Mouse (Mus musculus) limb, embryonic 15.5 days (tissue): ENCODE data around the gene Slc35f4. TPM values are rescaled to one million over a fixed set of nuclear protein-coding genes. Genes with fewer than 3 reads are reported as not detected.
"Not testable (repeated sequence)": the region's sequence is repeated elsewhere in the genome, so short reads cannot be mapped to it uniquely, and the experiment has no call there.

ENCODE experiments used
- ATAC-seq: fragments of 200-750 bp; cut with Nextera tagmentation; 2 replicates; pipeline ENCODE4 v1.8.0; 2017; ENCODE audit warnings: low read depth, moderate TSS enrichment; ENCODE audit not compliant: insufficient number of reproducible peaks, low FRiP score, low TSS enrichment
- H3K27ac ChIP-seq: fragments of 300-500 bp; sonication (generic); 2 replicates; pipeline ENCODE4 v1.5.1; 2015; ENCODE audit warnings: moderate library complexity, mild to moderate bottlenecking, inconsistent platforms
- H3K27me3 ChIP-seq: fragments of 300-500 bp; sonication (generic); 2 replicates; pipeline ENCODE4 v1.6.1; 2015; ENCODE audit warnings: inconsistent platforms
- H3K36me3 ChIP-seq: fragments of 300-500 bp; sonication (generic); 2 replicates; pipeline ENCODE4 v1.6.1; 2015; ENCODE audit warnings: inconsistent platforms
- H3K4me1 ChIP-seq: fragments of 300-500 bp; sonication (generic); 2 replicates; pipeline ENCODE4 v1.6.1; 2015; ENCODE audit warnings: inconsistent platforms
- H3K4me2 ChIP-seq: fragments of 300-500 bp; sonication (generic); 2 replicates; pipeline ENCODE4 v1.6.1; 2015; ENCODE audit warnings: mild to moderate bottlenecking, inconsistent platforms
- H3K4me3 ChIP-seq: fragments of 300-500 bp; sonication (generic); 2 replicates; pipeline ENCODE4 v1.5.1; 2015; ENCODE audit warnings: mild to moderate bottlenecking, inconsistent platforms
- H3K9ac ChIP-seq: fragments of 300-500 bp; sonication (generic); 2 replicates; pipeline ENCODE4 v1.6.1; 2015; ENCODE audit warnings: inconsistent platforms
- H3K9me3 ChIP-seq: fragments of 300-500 bp; sonication (generic); 2 replicates; pipeline ENCODE4 v1.6.1; 2016; ENCODE audit warnings: inconsistent platforms
- WGBS: fragments of 180-500 bp; shearing (Covaris S2); methylation state at CpG from one replicate; pipeline ENCODE4 v1.1.7; 2015; 5-methylcytosine and 5-hydroxymethylcytosine counted together
- polyA plus RNA-seq: library from polyadenylated mRNA; unstranded; fragments of >200 nt; fragmentation: Nextera tagmentation; extraction: Ambion mirVana; gene quantifications from 2 replicates; pipeline ENCODE4 v1.2.1, GENCODE M21; 2015

Slc35f4 gene
- polyA plus RNA-seq, 1 experiment from 2014 or later, result not detected

DNA sequence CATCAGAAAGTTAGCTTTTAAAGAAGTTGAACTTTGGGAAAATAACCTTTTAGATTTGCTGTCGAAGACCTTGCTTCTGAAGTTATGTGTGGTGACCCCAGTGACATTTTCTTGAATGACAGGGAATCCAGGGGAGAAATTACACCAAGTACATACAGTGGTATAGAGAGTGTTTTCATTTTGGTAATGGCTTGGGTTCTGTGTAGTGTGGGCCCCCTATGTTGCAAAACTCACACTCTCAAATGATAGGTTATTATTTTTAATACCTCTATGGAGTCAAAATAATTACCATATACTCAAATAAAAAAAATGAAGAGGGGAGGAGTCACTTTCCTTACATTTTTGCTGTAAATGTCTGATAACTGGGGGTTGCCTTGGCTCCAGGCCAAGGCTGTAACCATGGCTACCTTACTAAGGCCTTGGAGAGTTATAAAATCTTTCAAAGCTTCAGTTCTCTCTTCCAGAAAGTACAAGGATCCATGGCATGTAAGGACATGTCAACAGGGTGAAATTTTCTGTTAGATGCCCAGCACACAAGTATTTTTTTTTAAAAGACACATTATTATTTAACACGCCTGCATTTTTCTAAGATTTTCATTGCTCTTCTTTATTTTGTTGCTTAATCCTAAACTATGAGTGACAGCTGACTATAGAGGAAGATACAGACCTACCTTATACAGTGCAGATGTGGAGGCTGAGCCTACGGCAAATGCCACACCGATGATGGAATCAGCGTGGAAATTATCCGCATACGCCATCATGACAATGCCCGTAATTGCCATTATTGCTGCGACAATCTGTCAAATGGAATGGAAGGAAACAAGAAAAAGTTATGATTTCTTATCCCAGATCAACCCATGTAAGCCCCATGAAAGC is 220.1 kb downstream of the Slc35f4 start:
- no peak overlapping the region for H3K9ac ChIP-seq
- no peaks in the 10 kb centered on the region for H3K27me3 ChIP-seq
- no peak overlapping the region for H3K4me3 ChIP-seq
- WGBS, result 73% methylated on average over 9 of the region's 9 CpGs
- no peak overlapping the region for H3K27ac ChIP-seq
- H3K4me1 ChIP-seq, result no peaks in the 10 kb centered on the region
- H3K36me3 ChIP-seq, result no peaks in the 10 kb centered on the region
- ATAC-seq, result no peak
- no peak overlapping the region for H3K4me2 ChIP-seq
- no peaks in the 10 kb centered on the region for H3K9me3 ChIP-seq

DNA sequence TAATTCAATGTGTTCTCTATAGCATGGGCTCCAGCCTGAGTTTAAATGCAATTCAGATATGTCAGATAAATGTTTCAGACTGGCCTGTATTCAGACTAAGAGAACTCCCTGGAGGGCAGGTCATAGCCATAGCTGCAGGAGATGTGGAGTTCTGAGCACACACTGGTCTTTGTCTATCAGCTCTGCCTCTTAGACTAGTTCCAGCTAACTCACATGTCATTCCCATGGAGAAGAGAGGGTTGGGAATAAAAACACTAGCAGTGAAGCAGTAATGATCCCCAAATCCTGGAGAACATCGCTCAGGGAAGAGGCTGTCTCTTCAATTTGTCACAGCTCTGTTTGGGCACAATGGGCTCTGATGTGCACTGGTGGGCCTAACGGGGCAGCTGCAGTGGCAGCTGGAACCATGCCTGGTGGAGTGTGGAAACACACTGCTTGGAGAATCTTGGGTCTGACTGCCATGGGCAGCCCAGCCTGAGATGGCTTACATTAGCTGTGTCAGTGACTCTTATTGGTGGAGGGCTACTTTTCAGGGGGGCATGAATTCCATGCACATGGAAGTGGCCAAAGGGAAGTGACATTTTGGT is 223.5 kb downstream of the Slc35f4 start:
- Histone ChIP-seq H3K4me1 (no peaks in the 10 kb centered on the region), H3K9ac (no peak overlapping the region), H3K9me3 (no peaks in the 10 kb centered on the region), H3K36me3 (no peaks in the 10 kb centered on the region), H3K4me3 (no peak overlapping the region), H3K4me2 (no peak overlapping the region), H3K27me3 (no peaks in the 10 kb centered on the region), H3K27ac (no peak overlapping the region)
- ATAC-seq, result no peak
- WGBS, result 73% methylated on average over 2 of the region's 2 CpGs

DNA sequence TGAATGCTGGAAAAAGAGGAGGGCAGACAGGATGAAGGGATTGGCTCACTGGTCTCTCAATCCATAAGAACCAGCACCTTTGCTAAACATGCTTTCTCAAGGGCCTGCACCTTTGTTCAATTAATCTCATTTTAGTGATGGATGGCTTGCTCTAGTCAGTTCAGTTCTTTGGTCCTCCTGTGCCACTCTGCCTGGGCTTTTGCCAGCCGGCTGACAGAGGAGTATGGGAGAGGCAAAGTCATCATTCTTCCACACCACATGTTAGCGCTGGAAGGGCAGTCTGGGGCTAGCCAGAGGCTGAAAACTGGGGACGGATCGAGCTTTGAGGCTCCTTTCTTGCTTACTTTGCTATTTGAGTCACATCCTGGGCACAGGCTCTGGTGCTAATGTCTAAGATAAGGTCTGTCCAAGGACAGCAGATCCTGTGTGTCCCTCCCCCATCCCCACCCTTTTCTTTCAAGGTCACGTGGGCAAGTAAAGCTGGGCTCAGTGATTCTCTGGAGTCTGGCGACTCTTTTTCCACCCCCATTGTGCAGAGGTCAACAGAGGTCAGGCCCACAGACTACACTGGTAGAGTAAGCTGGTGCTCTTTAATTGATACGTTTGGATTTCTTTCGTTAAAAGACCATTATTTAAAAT is 224.7 kb downstream of the Slc35f4 start:
- H3K9ac ChIP-seq, result no peak overlapping the region
- H3K9me3 ChIP-seq, result no peaks in the 10 kb centered on the region
- no peaks in the 10 kb centered on the region for H3K36me3 ChIP-seq
- no peaks in the 10 kb centered on the region for H3K4me1 ChIP-seq
- H3K27ac ChIP-seq, result no peak overlapping the region
- no peak for ATAC-seq
- H3K4me3 ChIP-seq, result no peak overlapping the region
- H3K27me3 ChIP-seq, result no peaks in the 10 kb centered on the region
- 51% methylated on average over 8 of the region's 8 CpGs for WGBS
- no peak overlapping the region for H3K4me2 ChIP-seq

DNA sequence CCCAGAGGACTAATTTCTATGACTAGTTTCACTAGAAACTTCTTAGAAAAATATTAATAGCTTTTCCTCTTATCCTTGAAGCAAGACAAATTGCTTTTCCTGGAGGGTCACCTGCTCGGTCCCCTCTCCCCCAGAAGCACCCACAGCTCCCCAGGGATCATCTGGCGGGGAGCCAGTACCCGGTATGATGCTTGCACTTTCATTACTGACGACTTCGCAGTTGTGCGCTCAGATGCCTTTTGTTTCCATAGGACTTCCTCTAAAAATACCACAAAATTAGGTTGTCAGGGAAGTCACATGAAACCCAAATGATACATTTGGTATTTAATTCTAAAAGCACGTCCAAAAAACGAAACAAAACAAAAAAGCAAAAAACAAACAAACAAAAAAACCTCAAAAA is 225.5 kb downstream of the Slc35f4 start:
- no peaks in the 10 kb centered on the region for H3K4me1 ChIP-seq
- ATAC-seq, result no peak
- no peaks in the 10 kb centered on the region for H3K36me3 ChIP-seq
- no peak overlapping the region for H3K4me3 ChIP-seq
- no peaks in the 10 kb centered on the region for H3K9me3 ChIP-seq
- WGBS, result 60% methylated on average over 8 of the region's 8 CpGs
- no peak overlapping the region for H3K9ac ChIP-seq
- no peak overlapping the region for H3K27ac ChIP-seq
- no peaks in the 10 kb centered on the region for H3K27me3 ChIP-seq
- H3K4me2 ChIP-seq, result no peak overlapping the region

DNA sequence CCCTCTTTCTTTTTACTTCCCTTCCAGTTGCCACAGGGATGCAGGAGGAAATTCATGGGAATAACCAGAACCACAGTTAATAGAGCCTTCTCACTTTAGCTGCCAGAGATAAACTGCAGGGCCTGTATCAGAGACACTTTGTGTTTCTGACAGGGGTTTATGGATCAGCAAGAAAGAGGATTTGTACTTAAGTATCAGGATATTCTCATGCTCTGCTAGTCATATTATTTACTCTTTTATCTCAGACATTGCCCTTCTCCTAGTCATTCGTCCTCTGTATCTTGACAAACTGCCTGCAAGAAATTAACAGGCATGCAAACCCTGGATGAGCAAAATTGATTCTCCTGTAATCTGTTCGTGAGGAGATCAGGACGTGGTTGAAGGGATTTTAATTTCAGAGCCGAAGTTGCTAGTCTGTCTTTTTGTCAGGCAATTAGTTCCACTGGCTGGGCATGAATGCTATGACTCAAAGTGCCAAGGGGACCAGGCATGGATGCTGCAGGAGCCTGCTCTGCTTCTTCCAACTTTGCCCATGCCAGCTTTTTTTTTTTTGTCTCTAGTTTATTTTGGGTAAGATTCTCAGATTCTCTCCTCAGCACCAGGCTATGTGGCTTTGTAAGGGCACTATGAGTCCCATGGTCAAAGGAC is 231.9 kb downstream of the Slc35f4 start:
- no peak overlapping the region for H3K4me2 ChIP-seq
- no peaks in the 10 kb centered on the region for H3K9me3 ChIP-seq
- ATAC-seq, result no peak
- no peak overlapping the region for H3K4me3 ChIP-seq
- no peak overlapping the region for H3K9ac ChIP-seq
- 57% methylated on average over 4 of the region's 4 CpGs for WGBS
- H3K36me3 ChIP-seq, result no peaks in the 10 kb centered on the region
- H3K27me3 ChIP-seq, result no peaks in the 10 kb centered on the region
- no peaks in the 10 kb centered on the region for H3K4me1 ChIP-seq
- H3K27ac ChIP-seq, result no peak overlapping the region

DNA sequence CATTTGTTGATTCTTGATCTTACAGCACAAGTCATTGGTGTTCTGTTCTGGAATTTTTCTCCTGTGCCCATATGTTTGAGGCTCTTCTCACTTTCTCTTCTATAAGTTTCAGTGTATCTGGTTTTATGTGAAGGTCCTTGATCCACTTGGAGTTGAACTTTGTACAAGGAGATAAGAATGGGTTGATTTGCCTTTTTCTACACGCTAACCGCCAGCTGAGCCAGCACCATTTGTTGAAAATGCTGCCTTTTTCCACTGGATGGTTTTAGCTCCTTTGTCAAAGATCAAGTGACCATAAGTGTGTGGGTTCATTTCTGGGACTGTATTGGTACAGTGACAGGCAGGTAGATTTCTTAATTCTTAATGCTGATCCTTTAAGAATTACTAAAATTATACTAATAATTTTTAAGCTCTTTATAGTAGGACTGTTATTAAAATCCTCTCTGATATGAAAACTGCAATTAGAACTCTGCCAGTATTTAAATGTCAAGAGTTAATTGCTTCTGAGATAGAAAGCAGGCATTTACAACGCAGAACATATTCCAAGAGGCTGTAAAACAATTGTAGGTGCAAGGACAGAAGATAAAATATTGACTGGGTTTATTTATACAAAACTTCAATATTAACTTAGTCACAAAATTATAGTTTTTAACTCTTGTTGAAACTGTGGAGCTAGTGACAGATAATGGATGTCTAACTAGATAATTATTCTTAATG is 235.7 kb downstream of the Slc35f4 start:
- H3K4me3 ChIP-seq, result no peak overlapping the region
- H3K27ac ChIP-seq, result no peak overlapping the region
- ATAC-seq, result no peak
- no peaks in the 10 kb centered on the region for H3K4me1 ChIP-seq
- H3K4me2 ChIP-seq, result no peak overlapping the region
- no peaks in the 10 kb centered on the region for H3K36me3 ChIP-seq
- no peaks in the 10 kb centered on the region for H3K9me3 ChIP-seq
- no peak overlapping the region for H3K9ac ChIP-seq
- H3K27me3 ChIP-seq, result no peaks in the 10 kb centered on the region
- WGBS, result 87% methylated on average over 3 of the region's 3 CpGs

DNA sequence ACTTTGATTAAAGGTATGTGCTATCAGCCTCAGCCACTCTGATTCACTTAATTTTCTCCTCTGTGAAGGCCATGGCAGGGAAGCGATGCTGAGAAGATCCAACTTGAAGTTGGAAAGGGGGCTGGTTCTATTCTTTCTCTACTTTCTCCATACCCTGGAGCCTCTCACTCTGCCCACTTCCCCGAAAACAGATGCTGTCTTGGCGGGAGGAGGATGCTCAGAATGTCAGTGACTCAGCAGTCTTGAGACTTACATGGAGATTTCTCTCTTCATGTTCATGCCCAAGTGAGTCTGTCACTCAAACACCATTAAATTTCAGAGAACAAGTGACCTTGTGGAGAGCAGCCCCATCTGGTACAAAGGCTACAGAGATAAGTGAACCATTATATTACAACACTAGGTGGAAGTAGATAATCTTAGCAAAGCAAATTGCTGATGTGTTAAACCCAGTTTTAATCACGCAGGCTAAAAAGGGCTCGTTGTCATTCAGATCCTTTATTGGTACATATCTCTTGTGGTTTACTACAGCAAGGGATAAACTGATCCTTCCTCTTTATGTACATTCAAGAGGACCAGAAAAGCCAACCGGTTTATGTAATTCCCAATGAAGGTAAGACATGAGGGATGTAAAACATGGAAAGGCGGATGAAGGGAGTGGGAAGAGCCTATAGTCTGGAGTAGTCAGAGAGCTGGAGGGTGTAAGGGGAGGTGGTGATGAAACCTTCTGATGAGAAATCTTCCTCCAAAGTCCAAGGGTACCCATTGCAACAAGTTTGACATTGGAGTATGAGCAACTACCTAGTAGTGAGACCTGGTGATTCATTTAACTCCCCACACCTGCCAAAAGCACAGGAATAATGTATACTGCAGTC is 241.8 kb downstream of the Slc35f4 start:
- Histone ChIP-seq H3K9ac (no peak overlapping the region), H3K9me3 (no peaks in the 10 kb centered on the region), H3K27ac (no peak overlapping the region), H3K4me3 (no peak overlapping the region), H3K27me3 (no peaks in the 10 kb centered on the region), H3K36me3 (no peaks in the 10 kb centered on the region), H3K4me2 (no peak overlapping the region), H3K4me1 (no peaks in the 10 kb centered on the region)
- whole genome bisulfite sequencing, result 83% methylated on average over 7 of the region's 7 CpGs
- ATAC-seq, result no peak

DNA sequence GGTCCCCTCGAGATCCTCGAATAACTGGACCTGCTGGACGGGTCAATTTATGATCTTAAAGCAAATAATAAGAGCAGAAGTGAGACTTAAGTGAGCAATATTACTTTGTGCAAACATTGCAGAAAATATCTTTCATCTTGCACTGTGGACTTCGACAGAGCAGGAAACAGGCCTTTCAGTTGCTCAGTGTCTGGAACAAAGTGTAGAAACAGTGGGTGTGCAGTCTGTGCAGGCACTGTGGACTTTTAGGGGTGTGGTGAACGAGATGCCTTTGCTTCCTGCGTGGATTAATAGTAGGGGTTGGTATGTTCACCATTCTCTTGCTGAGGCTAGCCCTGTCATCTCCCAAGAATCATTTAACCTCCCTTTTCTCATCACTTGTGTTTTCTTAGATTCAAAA is 247.0 kb downstream of the Slc35f4 start:
- Histone ChIP-seq H3K27ac (no peak overlapping the region), H3K9me3 (no peaks in the 10 kb centered on the region), H3K36me3 (no peaks in the 10 kb centered on the region), H3K4me1 (no peaks in the 10 kb centered on the region), H3K4me3 (no peak overlapping the region), H3K9ac (no peak overlapping the region), H3K27me3 (no peaks in the 10 kb centered on the region), H3K4me2 (no peak overlapping the region)
- ATAC-seq, result no peak
- WGBS, result 74% methylated on average over 6 of the region's 6 CpGs

DNA sequence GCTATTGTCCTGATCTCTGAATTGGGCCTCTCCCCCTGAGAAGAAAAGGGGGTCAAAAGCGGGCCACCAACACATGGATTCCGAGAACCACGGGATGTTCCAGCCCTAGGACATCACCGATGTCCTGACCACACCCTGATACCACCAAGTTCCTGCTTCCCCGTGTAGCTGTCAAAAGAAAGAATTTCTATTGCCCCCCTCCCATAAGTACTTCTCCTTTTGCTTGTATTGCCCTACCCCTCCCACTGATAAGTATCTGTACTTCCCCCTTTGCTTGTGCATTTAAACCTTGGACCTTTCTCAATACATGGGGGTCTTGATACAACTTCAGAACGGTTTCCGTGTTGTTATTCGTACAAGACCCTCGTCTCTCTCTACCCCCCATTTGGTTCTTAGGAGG is 247.4 kb downstream of the Slc35f4 start:
- not testable (repeated sequence) for H3K27me3 ChIP-seq, H3K4me1 ChIP-seq, H3K9me3 ChIP-seq, H3K4me3 ChIP-seq, H3K27ac ChIP-seq, ATAC-seq, H3K4me2 ChIP-seq, H3K9ac ChIP-seq, H3K36me3 ChIP-seq
- 92% methylated on average over 9 of the region's 9 CpGs for WGBS

DNA sequence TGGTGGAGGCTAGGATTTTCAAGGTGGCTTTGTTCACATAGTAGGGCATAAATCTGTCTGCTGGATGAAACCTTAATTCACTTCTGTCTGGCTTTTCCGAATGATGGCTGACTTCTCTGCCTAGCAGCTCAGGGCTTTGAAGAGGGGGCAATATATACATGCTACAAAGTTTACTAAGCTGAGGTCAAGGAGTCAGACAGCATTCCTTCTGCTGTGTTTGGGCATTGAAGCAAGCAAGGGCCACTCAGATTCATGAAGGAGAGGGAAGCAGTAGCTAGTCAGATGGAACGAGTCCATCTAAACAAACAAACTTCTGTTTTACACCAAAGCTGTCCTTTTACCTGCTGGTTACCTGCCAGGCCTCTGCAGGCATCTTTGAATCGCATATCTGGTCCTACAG is 248.2 kb downstream of the Slc35f4 start:
- Histone ChIP-seq H3K36me3 (no peaks in the 10 kb centered on the region), H3K27ac (no peak overlapping the region), H3K4me3 (no peak overlapping the region), H3K27me3 (no peaks in the 10 kb centered on the region), H3K4me2 (no peak overlapping the region), H3K9ac (no peak overlapping the region), H3K4me1 (no peaks in the 10 kb centered on the region), H3K9me3 (no peaks in the 10 kb centered on the region)
- no peak for ATAC-seq
- 56% methylated on average over 3 of the region's 3 CpGs for WGBS

DNA sequence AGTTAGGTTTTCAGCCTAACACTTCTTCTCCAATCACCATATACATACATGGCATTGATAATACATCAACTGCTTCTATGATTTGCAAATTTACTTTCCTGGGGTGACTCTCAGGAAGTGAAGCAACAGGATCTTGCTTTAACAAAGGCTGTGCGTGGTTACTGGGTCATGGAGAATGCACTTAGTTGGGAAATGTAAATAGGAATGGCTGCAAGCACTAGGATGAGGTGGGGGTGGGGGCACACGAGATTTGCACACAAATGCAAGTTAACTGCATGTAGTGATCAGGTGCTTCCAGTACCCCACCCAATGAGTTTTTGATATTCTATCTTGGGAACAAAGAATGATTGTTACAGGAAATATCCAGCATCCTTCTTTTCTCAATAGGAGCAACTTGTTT is 250.5 kb downstream of the Slc35f4 start:
- ATAC-seq, result no peak
- Histone ChIP-seq H3K9me3 (no peaks in the 10 kb centered on the region), H3K9ac (no peak overlapping the region), H3K27ac (no peak overlapping the region), H3K4me3 (no peak overlapping the region), H3K27me3 (no peaks in the 10 kb centered on the region), H3K36me3 (no peaks in the 10 kb centered on the region), H3K4me1 (no peaks in the 10 kb centered on the region), H3K4me2 (no peak overlapping the region)
- 44% methylated on average over 2 of the region's 2 CpGs for WGBS
